26 mouse cellular contexts compared by ENCODE assay signal in the genomic region with DNA sequence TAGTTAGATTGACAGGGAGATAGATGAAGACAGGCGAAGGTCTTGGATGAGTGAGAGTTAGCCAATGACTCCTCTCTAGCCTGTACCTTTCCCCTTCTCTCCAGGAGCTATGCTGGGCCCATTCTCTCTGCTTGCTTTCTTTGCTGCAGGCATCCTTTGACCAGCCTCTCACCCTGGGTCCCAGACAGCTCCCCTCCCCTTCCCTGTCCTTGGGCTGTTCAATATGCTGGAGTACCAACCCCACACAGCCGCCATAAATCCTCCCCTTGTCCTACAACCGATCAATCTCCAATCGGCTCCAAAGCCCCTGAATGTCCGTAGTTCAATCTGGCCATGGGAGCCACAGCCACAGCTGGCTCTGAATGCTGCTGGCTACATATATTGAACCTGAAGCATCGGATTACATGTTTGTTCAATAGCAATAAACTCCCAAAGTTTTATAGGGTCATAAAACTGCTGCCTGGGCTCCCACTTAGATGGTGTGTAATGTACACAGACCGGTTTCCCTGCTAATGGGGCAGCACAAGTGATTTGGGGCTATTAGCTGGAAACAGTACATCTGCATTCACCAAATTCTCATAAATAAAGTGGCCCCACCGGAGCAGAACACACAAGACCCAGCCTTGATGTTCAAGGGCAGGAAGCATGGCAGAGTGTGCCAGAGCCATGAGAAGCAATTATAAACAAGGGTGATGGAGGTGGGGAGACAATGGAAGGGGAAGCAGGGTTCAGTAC. TPM values are rescaled to one million over a fixed set of nuclear protein-coding genes. Genes with fewer than 3 reads are reported as not detected.
DNase-seq lines count a peak whose midpoint lies in the region; ATAC-seq and TF ChIP-seq lines count a peak whose summit lies in the region.
"Had no signal": no experiment of that assay in that cellular context is flagged by ENCODE, and none has a peak within 500 bp of the region (broad histone marks: within the 10 kb centered on the region; RNA-seq: fewer than 3 reads in every experiment).

No protein-coding gene starts in this region.

- H3K9me3 ChIP-seq in heart, embryonic 10.5 days = no peaks in the 10 kb centered on the region
- H3K9me3 ChIP-seq in neural tube, embryonic 11.5 days (ENCODE audit: control insufficient read depth, low read length) = no peaks in the 10 kb centered on the region
- H3K9me3 ChIP-seq in limb, embryonic 14.5 days (ENCODE audit: control insufficient read depth, low read length) = no peaks in the 10 kb centered on the region
- H3K9me3 ChIP-seq in embryonic facial prominence, embryonic 10.5 days = no peaks in the 10 kb centered on the region
- H3K9me3 ChIP-seq: embryonic facial prominence, embryonic 12.5 days; forebrain, embryonic 15.5 days; heart, embryonic 15.5 days; hindbrain, embryonic 10.5 days had no signal

- H3K36me3 ChIP-seq in heart, embryonic 10.5 days = no peaks in the 10 kb centered on the region
- no peaks in the 10 kb centered on the region for H3K36me3 ChIP-seq in neural tube, embryonic 11.5 days (ENCODE audit: control insufficient read depth, insufficient read depth, low read length)
- H3K36me3 ChIP-seq in limb, embryonic 14.5 days (ENCODE audit: control insufficient read depth, insufficient read depth, low read length) = no peaks in the 10 kb centered on the region
- H3K36me3 ChIP-seq in embryonic facial prominence, embryonic 10.5 days (replicated peaks) = no peaks in the 10 kb centered on the region
- H3K36me3 ChIP-seq: embryonic facial prominence, embryonic 12.5 days; forebrain, embryonic 15.5 days; heart, embryonic 15.5 days; hindbrain, embryonic 10.5 days had no signal

- DNase-seq in heart, embryonic 10.5 days (ENCODE audit: low spot score) = no peak
- DNase-seq in heart, postnatal 4 days = no peak
- no peak for DNase-seq in neural tube, embryonic 11.5 days (ENCODE audit: low spot score)
- no peak for DNase-seq in neural tube, embryonic 10.5 days (ENCODE audit: extremely low spot score, low spot score)
- peak; percentile 46 for DNase-seq in limb, embryonic 14.5 days (ENCODE audit: low spot score)
- no peak for DNase-seq in embryonic facial prominence, embryonic 10.5 days (ENCODE audit: low spot score)
- DNase-seq in left cerebral cortex, postnatal 14 days (ENCODE audit: low spot score in 2 of 2) = no peak
- DNase-seq in urinary bladder, postnatal 14 days (ENCODE audit: low spot score) = no peak
- DNase-seq: adrenal gland, adult 2 months; cerebellum, postnatal 14 days; heart, adult 18-20 months; kidney, adult 18-20 months; liver; liver, postnatal 0 days; lung, postnatal 36 days; midbrain, embryonic 14.5 days; right cerebral cortex, postnatal 25 days had no signal

- 0 out of 2 replicates have a peak overlapping the region, but pooled peaks have one; percentile 72 for H3K27ac ChIP-seq in heart, embryonic 10.5 days
- H3K27ac ChIP-seq in neural tube, embryonic 11.5 days (ENCODE audit: low read depth, low read length) = peak overlapping the region; percentile 2; the same call in 1 of the 2 replicates
- H3K27ac ChIP-seq in limb, embryonic 14.5 days (replicated peaks; ENCODE audit: low read depth, low read length) = no peak overlapping the region
- H3K27ac ChIP-seq in embryonic facial prominence, embryonic 10.5 days (replicated peaks) = no peak overlapping the region
- H3K27ac ChIP-seq: embryonic facial prominence, embryonic 12.5 days; forebrain, embryonic 15.5 days; hindbrain, embryonic 10.5 days; layer of hippocampus, adult 2 months; stomach, postnatal 0 days had no signal

- H3K9ac ChIP-seq in neural tube, embryonic 11.5 days (ENCODE audit: low read length) = no peak overlapping the region
- no peak overlapping the region for H3K9ac ChIP-seq in limb, embryonic 14.5 days (ENCODE audit: low read depth, low read length, severe bottlenecking)
- H3K9ac ChIP-seq: embryonic facial prominence, embryonic 12.5 days; forebrain, embryonic 15.5 days; heart, embryonic 15.5 days; liver, postnatal 0 days had no signal

- peaks cover 48% of the 10 kb centered on the region for H3K4me1 ChIP-seq in heart, embryonic 10.5 days
- H3K4me1 ChIP-seq in neural tube, embryonic 11.5 days (ENCODE audit: control insufficient read depth, insufficient read depth, low read length) = peaks cover 15% of the 10 kb centered on the region
- H3K4me1 ChIP-seq in limb, embryonic 14.5 days (ENCODE audit: control insufficient read depth, insufficient read depth, low read length) = peaks cover 25% of the 10 kb centered on the region
- H3K4me1 ChIP-seq in embryonic facial prominence, embryonic 10.5 days = no peaks in the 10 kb centered on the region
- H3K4me1 ChIP-seq: embryonic facial prominence, embryonic 12.5 days; forebrain, embryonic 15.5 days had no signal

- 84% methylated on average over 8 of the region's 8 CpGs for WGBS in heart, embryonic 10.5 days
- WGBS in neural tube, embryonic 11.5 days = 29% methylated on average over 8 of the region's 8 CpGs
- WGBS in limb, embryonic 14.5 days = 7% methylated on average over 8 of the region's 8 CpGs
- 87% methylated on average over 8 of the region's 8 CpGs for WGBS in embryonic facial prominence, embryonic 10.5 days

- TF ChIP-seq POLR2A in limb, embryonic 14.5 days (IDR thresholded peaks at IDR 0.05; ENCODE audit: borderline replicate concordance, extremely low read depth, insufficient read depth, insufficient read length) = no peak

- no peak overlapping the region for H3K4me2 ChIP-seq in neural tube, embryonic 11.5 days (ENCODE audit: low read depth)
- no peak overlapping the region; the same call in 1 of the 2 replicates for H3K4me2 ChIP-seq in limb, embryonic 14.5 days (replicated peaks; ENCODE audit: low read depth, low read length, severe bottlenecking)
- H3K4me2 ChIP-seq: embryonic facial prominence, embryonic 12.5 days; forebrain, embryonic 15.5 days; heart, embryonic 15.5 days had no signal

- H3K4me3 ChIP-seq in heart, embryonic 10.5 days = no peak overlapping the region
- no peak overlapping the region for H3K4me3 ChIP-seq in neural tube, embryonic 11.5 days (ENCODE audit: low read depth, low read length)
- H3K4me3 ChIP-seq in limb, embryonic 14.5 days (replicated peaks; ENCODE audit: low read length) = no peak overlapping the region
- H3K4me3 ChIP-seq in embryonic facial prominence, embryonic 10.5 days = no peak overlapping the region
- H3K4me3 ChIP-seq: embryonic facial prominence, embryonic 12.5 days; forebrain, embryonic 15.5 days; heart, embryonic 15.5 days; hindbrain, embryonic 10.5 days; layer of hippocampus, adult 2 months; myocyte had no signal

- intact Hi-C loops in left cerebral cortex, postnatal 14 days (cut with DNase I) = no loop called here

- peak; percentile 60; the same call in 1 of the 2 replicates for ATAC-seq in neural tube, embryonic 11.5 days (ENCODE audit: insufficient read depth, low FRiP score, low TSS enrichment)
- ATAC-seq in limb, embryonic 14.5 days (ENCODE audit: low FRiP score, low read depth) = peak; percentile 67; the same call in 1 of the 2 replicates
- ATAC-seq: forebrain, embryonic 15.5 days; liver, postnatal 0 days had no signal

- no peaks in the 10 kb centered on the region; the same call in 1 of the 2 replicates for H3K27me3 ChIP-seq in heart, embryonic 10.5 days (ENCODE audit: insufficient read depth, poor library complexity, severe bottlenecking)
- H3K27me3 ChIP-seq in neural tube, embryonic 11.5 days (ENCODE audit: control insufficient read depth, insufficient read depth, low read length) = no peaks in the 10 kb centered on the region
- H3K27me3 ChIP-seq in limb, embryonic 14.5 days (ENCODE audit: control insufficient read depth, insufficient read depth, low read length) = no peaks in the 10 kb centered on the region
- H3K27me3 ChIP-seq in embryonic facial prominence, embryonic 10.5 days (replicated peaks; ENCODE audit: low read depth, poor library complexity, severe bottlenecking) = no peaks in the 10 kb centered on the region; the same call in 1 of the 2 replicates
- H3K27me3 ChIP-seq: embryonic facial prominence, embryonic 12.5 days; forebrain, embryonic 15.5 days; heart, embryonic 15.5 days had no signal

RNA-seq across cellular contexts. Expression of a gene that starts 31.8 kb away (rescaled TPM):
- not detected in 2 replicates for polyA plus RNA-seq in heart, embryonic 10.5 days (2016; fragmentation: Nextera tagmentation; extraction: Ambion mirVana)
- total RNA-seq in heart, postnatal 4 days (2021) = not detected
- polyA plus RNA-seq in neural tube, embryonic 11.5 days (2014; fragmentation: Nextera tagmentation; extraction: Ambion mirVana) = not detected in 2 replicates
- polyA plus RNA-seq in limb, embryonic 14.5 days (2012; rRNA removed) = not detected in 2 replicates
- not detected in 2 replicates for polyA plus RNA-seq in limb, embryonic 14.5 days (2014; fragmentation: Nextera tagmentation; extraction: Ambion mirVana)
- polyA plus RNA-seq in embryonic facial prominence, embryonic 10.5 days (2016; fragmentation: Nextera tagmentation; extraction: Ambion mirVana) = not detected in 2 replicates
- total RNA-seq in left cerebral cortex, postnatal 14 days (2021) = not detected
- total RNA-seq: adrenal gland, adult 2 months; heart, adult 18-20 months; layer of hippocampus, adult 2 months; left cerebral cortex, adult 18-20 months; MEL had no signal
- polyA plus RNA-seq: adrenal gland, adult 2 months; embryonic facial prominence, embryonic 12.5 days; forebrain, embryonic 15.5 days; heart, embryonic 15.5 days; liver, postnatal 0 days; midbrain, embryonic 14.5 days; myocyte; stomach, postnatal 0 days had no signal

RNA-seq across cellular contexts. Expression of a gene that starts 49.1 kb away (rescaled TPM):
- 21.2 and 27.5 TPM in 2 replicates for polyA plus RNA-seq in heart, embryonic 10.5 days (2016; fragmentation: Nextera tagmentation; extraction: Ambion mirVana)
- total RNA-seq in heart, postnatal 4 days (2021) = 10 to 100 TPM; 29.8 to 36.0 TPM
- polyA plus RNA-seq in neural tube, embryonic 11.5 days (2014; fragmentation: Nextera tagmentation; extraction: Ambion mirVana) = 13.1 and 13.6 TPM in 2 replicates
- 68.2 and 103 TPM in 2 replicates for polyA plus RNA-seq in limb, embryonic 14.5 days (2012; rRNA removed)
- 23.1 and 25.3 TPM in 2 replicates for polyA plus RNA-seq in limb, embryonic 14.5 days (2014; fragmentation: Nextera tagmentation; extraction: Ambion mirVana)
- polyA plus RNA-seq in embryonic facial prominence, embryonic 10.5 days (2016; fragmentation: Nextera tagmentation; extraction: Ambion mirVana) = 15.5 and 17.9 TPM in 2 replicates
- 100 to 1,000 TPM; 151 to 155 TPM for total RNA-seq in left cerebral cortex, postnatal 14 days (2021)

RNA-seq across cellular contexts. Expression of a gene that starts 58.4 kb away (rescaled TPM):
- polyA plus RNA-seq in heart, embryonic 10.5 days (2016; fragmentation: Nextera tagmentation; extraction: Ambion mirVana) = 0.31 and 0.79 TPM in 2 replicates
- total RNA-seq in heart, postnatal 4 days (2021) = 1 to 10 TPM; 6.0 to 7.8 TPM
- 9.6 and 10.7 TPM in 2 replicates for polyA plus RNA-seq in neural tube, embryonic 11.5 days (2014; fragmentation: Nextera tagmentation; extraction: Ambion mirVana)
- 17.3 and 25.0 TPM in 2 replicates for polyA plus RNA-seq in limb, embryonic 14.5 days (2012; rRNA removed)
- 7.6 and 8.7 TPM in 2 replicates for polyA plus RNA-seq in limb, embryonic 14.5 days (2014; fragmentation: Nextera tagmentation; extraction: Ambion mirVana)
- polyA plus RNA-seq in embryonic facial prominence, embryonic 10.5 days (2016; fragmentation: Nextera tagmentation; extraction: Ambion mirVana) = 0.87 and 1.4 TPM in 2 replicates
- total RNA-seq in left cerebral cortex, postnatal 14 days (2021) = 100 to 1,000 TPM; 105 to 118 TPM
- total RNA-seq: MEL had no signal

Comparison
In these comparisons a context has a peak if more than half of its experiments do, and no peak if none do; other contexts are left out.
1. H3K27ac ChIP-seq: peak in heart, embryonic 10.5 days (single experiment) and neural tube, embryonic 11.5 days (single experiment); none in limb, embryonic 14.5 days (single experiment) and embryonic facial prominence, embryonic 10.5 days (single experiment).